Mouse (Mus musculus): ENCODE results near the gene Hsp90aa1.

DNA sequence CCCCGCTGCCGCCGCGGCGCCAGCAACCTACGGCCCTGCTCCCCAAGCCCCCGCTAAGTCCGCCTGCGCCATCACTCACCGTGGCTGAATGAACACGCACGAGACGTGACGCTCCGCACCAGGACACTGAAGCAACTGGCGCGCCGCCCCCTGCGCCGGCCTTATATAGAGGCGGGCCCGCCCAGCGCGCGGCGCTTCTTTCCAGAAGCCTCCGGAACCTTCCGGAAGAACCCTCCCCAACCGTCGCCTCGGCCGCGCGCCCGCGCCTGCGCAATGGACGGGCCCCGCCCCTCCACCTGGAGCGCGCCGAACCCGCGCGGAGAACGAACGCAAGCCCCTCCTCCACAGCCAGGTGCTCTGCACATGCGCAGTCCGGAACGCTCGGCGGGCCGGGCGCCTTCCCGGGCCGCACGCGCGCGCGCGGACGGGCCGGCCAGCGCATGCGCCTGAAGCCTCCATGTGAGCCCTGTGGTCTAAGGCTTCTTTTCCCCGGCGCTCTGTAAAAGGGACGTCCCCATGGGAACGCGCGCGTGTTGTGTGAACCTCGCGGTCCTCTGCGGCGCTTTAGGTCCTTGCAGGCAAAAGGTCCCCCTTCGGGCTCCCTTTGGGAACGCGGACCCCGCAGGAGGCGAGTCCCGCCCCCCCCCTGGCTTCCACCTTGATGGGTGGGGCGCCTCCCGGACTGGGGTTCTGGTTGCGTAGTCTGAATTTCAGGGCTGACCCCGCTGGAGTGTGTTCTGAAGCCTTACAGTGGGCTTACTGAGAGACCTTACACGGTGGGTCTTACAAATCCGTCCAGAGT, 6.2 kb downstream of the Hsp90aa1 start:
- TF ChIP-seq CTCF (IDR thresholded peaks at IDR 0.05; ENCODE audit: control insufficient read depth, insufficient read depth, insufficient read length) = no peak
- TF ChIP-seq USF1 (IDR thresholded peaks at IDR 0.05; ENCODE audit: low read depth) = no peak
- TF ChIP-seq MYOG (IDR thresholded peaks at IDR 0.05; ENCODE audit: control insufficient read depth, extremely low read depth, insufficient read length) = no peak
- TF ChIP-seq CEBPB (IDR thresholded peaks at IDR 0.05; ENCODE audit: low read depth) = no peak
- peak; percentile 60 for TF ChIP-seq MAX (IDR thresholded peaks at IDR 0.05)

Data from C2C12 (cell line).